Mouse (Mus musculus): ENCODE data around the gene Hgd. TPM values are rescaled to one million over a fixed set of nuclear protein-coding genes. Genes with fewer than 3 reads are reported as not detected.

Hgd gene
- polyA plus RNA-seq (2012; rRNA removed), result 0.63 and 1.2 TPM in 2 replicates

GRCm38 (mm10) chr16:37579994-37580393, at the start of gene Hgd:
Hgd (plus strand) TSS chr16:37580153.

GRCm38 (mm10) chr16:37539611-37540580, 40.1 kb upstream of the Hgd start, which contains the start of the genes Gtf2e1 and Rabl3:
Gtf2e1 (minus strand) TSS chr16:37539789.
Rabl3 (plus strand) TSS chr16:37539885.

GRCm38 (mm10) chr16:37653731-37654657, 74.0 kb downstream of the Hgd start, which contains the start of gene Ndufb4:
Ndufb4 (minus strand) TSS chr16:37654453.

Other genes with a start within 250 kb of the Hgd start
- gene Stxbp5l, start 195.2 kb upstream of the Hgd start, polyA plus RNA-seq (2012; rRNA removed), result 0.71 and 0.78 TPM in 2 replicates
- gene Gtf2e1, start 40.4 kb upstream of the Hgd start, polyA plus RNA-seq (2012; rRNA removed), result 35.9 and 38.7 TPM in 2 replicates
- gene Rabl3, start 40.3 kb upstream of the Hgd start, polyA plus RNA-seq (2012; rRNA removed), result 13.7 and 18.6 TPM in 2 replicates
- 17.7 and 52.6 TPM in 2 replicates for gene Ndufb4, start 74.3 kb downstream of the Hgd start, polyA plus RNA-seq (2012; rRNA removed)
- gene Fstl1, start 196.7 kb downstream of the Hgd start, polyA plus RNA-seq (2012; rRNA removed), result 121 and 202 TPM in 2 replicates

All from central nervous system, embryonic 11.5 days (tissue).